Mouse (Mus musculus): ENCODE data around the gene Cacna1g.

- TF ChIP-seq CTCF (IDR thresholded peaks at IDR 0.05; ENCODE audit: borderline replicate concordance, control insufficient read depth, extremely low read depth, insufficient read depth, low read length, poor library complexity) (no peak), POLR2A (IDR thresholded peaks at IDR 0.05; ENCODE audit: control insufficient read depth, extremely low read depth, insufficient read depth, low read length, poor library complexity) (no peak)
These were observed 85.0 kb downstream of the Cacna1g start for GRCm38 (mm10) chr11:94389021-94389420.

All from thymus, adult 2 months (tissue).